Mouse (Mus musculus) heart, postnatal 0 days (tissue): ENCODE results near the gene Il4ra.

Experiments
- CTCF ChIP-seq: IDR thresholded peaks from 2 replicates; pipeline ENCODE4 v1.5.1; 2016; ENCODE audit warnings: antibody characterized with exemption, control low read depth, low read depth
- EP300 ChIP-seq: IDR thresholded peaks from 2 replicates; pipeline ENCODE4 v1.6.1; 2016; ENCODE audit warnings: antibody characterized with exemption, low read depth

DNA sequence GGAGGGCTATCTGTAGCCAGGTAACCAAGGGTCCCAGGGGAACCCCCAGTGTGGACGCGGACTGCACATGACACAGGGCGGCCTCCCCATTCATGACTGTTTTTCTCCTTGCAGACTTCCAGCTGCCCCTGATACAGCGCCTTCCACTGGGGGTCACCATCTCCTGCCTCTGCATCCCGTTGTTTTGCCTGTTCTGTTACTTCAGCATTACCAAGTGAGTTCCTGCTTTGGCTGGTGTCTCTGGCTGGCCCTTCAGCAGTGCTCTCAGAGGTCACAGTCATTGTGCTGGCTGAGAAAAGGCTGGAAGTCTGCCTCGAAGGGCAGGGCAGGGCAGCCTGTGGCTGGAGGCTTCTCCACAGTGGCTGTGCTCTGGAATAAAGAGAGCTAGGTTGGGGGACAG is 20.8 kb downstream of the Il4ra start:
- TF ChIP-seq CTCF (no peak), EP300 (no peak)
